Mouse (Mus musculus) small intestine, adult 2 months (tissue): ENCODE measurements around the gene Tnfrsf12a. TPM values are rescaled to one million over a fixed set of nuclear protein-coding genes. Genes with fewer than 3 reads are reported as not detected.

ENCODE experiments used
- H3K27ac ChIP-seq: fragments of 200-500 bp; 2 replicates; pipeline ENCODE4 v1.5.1; 2012; ENCODE audit warnings: low read depth, low read length, control low read depth, inconsistent platforms; ENCODE audit not compliant: insufficient read depth
- H3K27me3 ChIP-seq: fragments of 200-500 bp; 2 replicates; pipeline ENCODE4 v1.6.1; 2012; ENCODE audit warnings: mild to moderate bottlenecking, moderate library complexity, low read length, inconsistent platforms; ENCODE audit not compliant: control insufficient read depth, insufficient read depth
- H3K36me3 ChIP-seq: fragments of 200-500 bp; 2 replicates; pipeline ENCODE4 v1.6.1; 2012; ENCODE audit warnings: mild to moderate bottlenecking, low read length, control low read depth, inconsistent platforms; ENCODE audit not compliant: control insufficient read depth, insufficient read depth
- H3K4me1 ChIP-seq: fragments of 200-500 bp; 2 replicates; pipeline ENCODE4 v1.6.1; 2012; ENCODE audit warnings: low read length, inconsistent platforms, mixed read lengths; ENCODE audit not compliant: control insufficient read depth, insufficient read depth, insufficient read length
- H3K4me3 ChIP-seq: fragments of 200-500 bp; 2 replicates; pipeline ENCODE4 v1.5.1; 2012; ENCODE audit warnings: low read depth, mild to moderate bottlenecking, control low read depth, inconsistent platforms, low read length, moderate library complexity
- CTCF ChIP-seq: fragments of 200-500 bp; IDR thresholded peaks from 2 replicates; pipeline ENCODE4 v1.5.1; 2012; ENCODE audit warnings: low read depth, mild to moderate bottlenecking, control low read depth, inconsistent platforms, low read length, moderate library complexity, mixed read lengths; ENCODE audit not compliant: insufficient replicate concordance, insufficient read length; ENCODE audit errors: extremely low read depth
- POLR2A ChIP-seq: fragments of 200-500 bp; IDR thresholded peaks from 2 replicates; pipeline ENCODE4 v1.6.1; 2012; ENCODE audit warnings: low read depth, mild to moderate bottlenecking, control low read depth, inconsistent platforms, low read length, moderate library complexity
- WGBS: fragments of 180-500 bp; shearing (Covaris S2); methylation state at CpG from one replicate; pipeline ENCODE4 v1.1.7; 2018; 5-methylcytosine and 5-hydroxymethylcytosine counted together
- polyA plus RNA-seq: library from polyadenylated mRNA; depleted of rRNA; stranded (reverse); fragments of >200 nt; gene quantifications from 2 replicates; pipeline ENCODE4 v1.2.3, GENCODE M21; 2012; rRNA removed

Tnfrsf12a gene
- 27.9 and 30.9 TPM in 2 replicates for polyA plus RNA-seq

- under 1% methylated on average over 34 of the region's 34 CpGs for WGBS
- peak within 1 kb of the TSS; percentile 36; the same call in 1 of the 2 replicates for H3K27ac ChIP-seq
- TF ChIP-seq POLR2A (peak; percentile 90), CTCF (no peak)
- H3K4me1 ChIP-seq = peaks cover 11% of the 10 kb centered on the region
- peaks cover 15% of the 10 kb centered on the region for H3K27me3 ChIP-seq
- H3K4me3 ChIP-seq = peak within 1 kb of the TSS; percentile 84
- H3K36me3 ChIP-seq = no peaks in the 10 kb centered on the region
Observed at GRCm38 (mm10) chr17:23677236-23677679, at the start of gene Tnfrsf12a. Gene Tnfrsf12a (minus strand): TSS chr17:23677468.

GRCm38 (mm10) chr17:23726758-23727142 lies 49.5 kb upstream of the Tnfrsf12a start:
- Histone ChIP-seq H3K36me3 (no peaks in the 10 kb centered on the region), H3K27me3 (no peaks in the 10 kb centered on the region), H3K4me1 (peaks cover 15% of the 10 kb centered on the region; the same call in 1 of the 2 replicates), H3K4me3 (peak overlapping the region; percentile 91), H3K27ac (peak overlapping the region; percentile 14; the same call in 1 of the 2 replicates)
- WGBS = under 1% methylated on average over 20 of the region's 20 CpGs
- TF ChIP-seq CTCF (no peak), POLR2A (no peak)

DNA sequence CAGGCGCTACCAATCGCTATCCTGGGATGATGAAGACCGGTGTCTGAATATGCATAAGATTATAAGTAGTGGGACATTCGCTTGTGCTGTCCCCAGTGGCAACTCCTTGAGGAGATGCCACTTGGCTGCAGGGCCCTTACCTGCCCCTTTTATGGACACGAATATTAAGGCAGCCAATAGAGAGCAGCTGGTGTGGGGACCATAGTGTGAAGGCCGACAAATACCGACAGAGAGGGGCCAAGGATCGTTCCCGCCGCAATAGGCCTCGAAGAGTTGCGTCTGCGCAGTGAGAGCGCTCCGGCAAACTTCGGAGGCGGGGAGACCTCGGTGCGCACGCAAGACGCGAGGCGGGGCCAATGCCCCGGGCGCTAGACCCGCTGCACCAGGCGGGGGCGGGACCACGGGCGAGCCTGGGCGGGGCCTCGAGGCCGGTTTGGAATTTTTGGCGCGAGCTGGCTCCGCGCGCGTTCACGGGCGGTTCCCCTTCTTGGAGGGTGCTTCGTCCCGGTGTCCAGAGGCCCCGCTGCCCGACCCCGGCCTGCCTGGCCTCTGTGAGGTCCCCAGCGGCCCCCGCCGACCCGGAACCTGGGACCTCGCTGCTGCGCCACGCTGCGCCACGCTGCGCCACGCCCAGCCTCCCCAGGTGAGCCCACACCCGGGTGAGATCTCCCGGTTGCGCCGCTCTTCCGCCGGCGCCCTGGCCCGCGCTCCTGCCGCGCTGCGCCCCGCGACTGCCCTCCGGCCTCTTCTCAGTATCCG lies 48.9 kb upstream of the Tnfrsf12a start, which contains the start of gene Pkmyt1:
Pkmyt1 (plus strand) TSS at position 338 of the 759 bp plus-strand sequence.
- Histone ChIP-seq H3K4me1 (peaks cover 19% of the 10 kb centered on the region), H3K36me3 (no peaks in the 10 kb centered on the region), H3K4me3 (peak within 1 kb of the TSS; percentile 91), H3K27ac (peak within 1 kb of the TSS; percentile 18), H3K27me3 (no peaks in the 10 kb centered on the region)
- WGBS = under 1% methylated on average over 72 of the region's 73 CpGs
- TF ChIP-seq POLR2A (peak; percentile 73; the same call in 1 of the 2 replicates), CTCF (no peak)

- no peak overlapping the region for H3K27ac ChIP-seq
- 49% methylated on average over 4 of the region's 4 CpGs for WGBS
- H3K4me3 ChIP-seq = no peak overlapping the region
- H3K4me1 ChIP-seq = peaks cover 20% of the 10 kb centered on the region
- no peak for TF ChIP-seq POLR2A
- TF ChIP-seq CTCF = no peak
- no peaks in the 10 kb centered on the region for H3K27me3 ChIP-seq
- H3K36me3 ChIP-seq = no peaks in the 10 kb centered on the region
Observed at GRCm38 (mm10) chr17:23725477-23725876, 48.2 kb upstream of the Tnfrsf12a start.

DNA sequence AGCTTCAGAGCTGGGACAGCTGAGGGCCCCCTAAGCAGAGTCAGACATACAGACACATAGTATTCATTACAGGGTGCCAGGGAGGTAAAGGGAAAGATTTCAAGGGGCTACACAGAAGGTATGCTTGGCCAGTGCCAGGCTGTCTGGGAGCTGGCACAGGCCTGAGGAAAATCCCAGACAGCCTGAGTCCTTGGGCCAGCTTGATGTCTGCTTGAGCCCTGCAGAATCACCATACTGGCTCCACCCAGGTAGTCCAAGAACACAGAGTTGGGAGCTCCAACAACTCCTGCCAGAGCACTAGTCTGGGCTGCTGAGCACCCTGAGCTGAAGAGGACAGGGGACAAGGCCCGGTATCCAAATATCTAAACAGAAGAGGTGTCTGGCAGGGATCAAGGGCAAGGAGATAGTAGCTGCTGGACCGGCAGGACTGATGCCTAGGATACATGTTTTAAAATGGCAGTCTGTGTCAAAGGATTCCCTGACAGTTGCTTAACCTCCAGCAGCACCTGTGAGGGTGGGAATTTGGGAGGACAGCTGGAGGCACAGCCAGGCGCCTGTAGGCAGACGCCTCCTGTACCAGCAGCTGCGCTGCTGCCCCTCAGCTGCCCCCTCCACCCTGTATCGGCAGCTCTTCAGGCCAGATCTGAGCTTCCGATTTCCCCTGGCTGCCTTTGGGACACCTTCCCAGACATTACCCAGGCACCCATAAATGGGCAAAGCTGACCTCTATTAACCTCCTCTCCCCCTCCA lies 45.3 kb upstream of the Tnfrsf12a start, which contains the start of gene 1520401A03Rik:
1520401A03Rik (minus strand) TSS at position 408 of the 750 bp plus-strand sequence.
- no peaks in the 10 kb centered on the region for H3K36me3 ChIP-seq
- WGBS = 89% methylated on average over 7 of the region's 7 CpGs

DNA sequence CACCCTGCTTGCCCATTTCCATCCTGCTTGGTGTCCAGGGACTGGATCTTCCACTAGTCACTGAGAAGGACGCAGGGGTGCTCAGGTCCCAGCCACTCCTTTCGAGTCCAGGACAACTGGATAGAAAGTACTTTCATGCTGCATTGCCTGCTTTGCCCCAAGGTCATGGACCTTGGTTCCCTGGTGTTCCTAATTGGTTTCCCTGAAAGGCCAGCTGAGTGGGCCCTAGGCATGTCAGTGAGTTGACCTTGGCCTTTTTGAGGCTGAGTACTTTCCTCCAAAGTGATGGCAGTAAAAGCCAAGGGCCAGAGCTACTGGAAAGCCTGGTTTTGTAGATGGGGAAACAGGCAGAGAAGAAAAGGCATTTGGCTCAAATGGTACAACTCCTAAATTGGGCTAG lies 44.6 kb upstream of the Tnfrsf12a start:
- no peaks in the 10 kb centered on the region for H3K36me3 ChIP-seq
- WGBS = 53% methylated on average over 2 of the region's 2 CpGs
- H3K4me1 ChIP-seq = peaks cover 19% of the 10 kb centered on the region
- TF ChIP-seq CTCF (no peak), POLR2A (no peak)
- no peak overlapping the region for H3K27ac ChIP-seq
- no peaks in the 10 kb centered on the region for H3K27me3 ChIP-seq
- no peak overlapping the region for H3K4me3 ChIP-seq

More for the DNA sequence above, 45.3 kb upstream of the Tnfrsf12a start, which contains the start of gene 1520401A03Rik:
- Histone ChIP-seq H3K27ac (no peak within 1 kb of the TSS), H3K4me1 (peaks cover 19% of the 10 kb centered on the region), H3K27me3 (no peaks in the 10 kb centered on the region), H3K4me3 (no peak within 1 kb of the TSS)
- no peak for TF ChIP-seq POLR2A
- TF ChIP-seq CTCF = no peak
